ENCODE assay signal across 1 mouse cellular context in genomic region chr2:30205629-30206357, GRCm38 (mm10).
A peak's percentile ranks its signal among the peaks of the same experiment; 100 is the strongest.
TF ChIP-seq lines count a peak whose summit lies in the region.

Kyat1 (minus strand) TSS chr2:30205847.

TF ChIP-seq in CH12.LX, 34 proteins besides CTCF, POLR2A, EP300 and RAD21 (continued from another document):
- peak; percentile 96 for TF ChIP-seq MXI1 (IDR thresholded peaks at IDR 0.05; ENCODE audit: low read depth, low read length)
- TF ChIP-seq ZMIZ1 (IDR thresholded peaks at IDR 0.05; ENCODE audit: low read depth, low read length), result peak; percentile 86
- TF ChIP-seq MAZ (IDR thresholded peaks at IDR 0.05; ENCODE audit: low read depth, low read length), result peak; percentile 62; the same call in 1 of the 2 replicates
- no peak for TF ChIP-seq PAX5 (IDR thresholded peaks at IDR 0.05; ENCODE audit: low read length)
- TF ChIP-seq CHD1 (IDR thresholded peaks at IDR 0.05; ENCODE audit: low read depth, low read length), result no peak
- peak; percentile 81 for TF ChIP-seq HCFC1 (IDR thresholded peaks at IDR 0.05; ENCODE audit: low read depth, low read length)
- TF ChIP-seq SMC3 (IDR thresholded peaks at IDR 0.05; ENCODE audit: low read depth, low read length), result no peak
- TF ChIP-seq CHD2 (IDR thresholded peaks at IDR 0.05; ENCODE audit: low read length), result 0 out of 2 replicates have a peak, but pooled peaks have one; percentile 46
- no peak for TF ChIP-seq USF2 (conservative IDR thresholded peaks at IDR 0.05; ENCODE audit: low read depth, low read length)
- TF ChIP-seq USF1 (IDR thresholded peaks at IDR 0.05; ENCODE audit: low read depth, low read length), result no peak
- TF ChIP-seq E2F4 (IDR thresholded peaks at IDR 0.05; ENCODE audit: insufficient replicate concordance, low read depth, low read length), result peak; percentile 73; the same call in 1 of the 2 replicates
- peak; percentile 85 for TF ChIP-seq NELFE (IDR thresholded peaks at IDR 0.05; ENCODE audit: low read depth, low read length)
TF ChIP-seq in CH12.LX: peak in this region for 23.
